Mouse (Mus musculus): ENCODE measurements around the gene Chst10. TPM values are rescaled to one million over a fixed set of nuclear protein-coding genes. Genes with fewer than 3 reads are reported as not detected.

Gene Chst10
- polyA plus RNA-seq, 1 experiment from 2014 or later, result 1.1 TPM

DNA sequence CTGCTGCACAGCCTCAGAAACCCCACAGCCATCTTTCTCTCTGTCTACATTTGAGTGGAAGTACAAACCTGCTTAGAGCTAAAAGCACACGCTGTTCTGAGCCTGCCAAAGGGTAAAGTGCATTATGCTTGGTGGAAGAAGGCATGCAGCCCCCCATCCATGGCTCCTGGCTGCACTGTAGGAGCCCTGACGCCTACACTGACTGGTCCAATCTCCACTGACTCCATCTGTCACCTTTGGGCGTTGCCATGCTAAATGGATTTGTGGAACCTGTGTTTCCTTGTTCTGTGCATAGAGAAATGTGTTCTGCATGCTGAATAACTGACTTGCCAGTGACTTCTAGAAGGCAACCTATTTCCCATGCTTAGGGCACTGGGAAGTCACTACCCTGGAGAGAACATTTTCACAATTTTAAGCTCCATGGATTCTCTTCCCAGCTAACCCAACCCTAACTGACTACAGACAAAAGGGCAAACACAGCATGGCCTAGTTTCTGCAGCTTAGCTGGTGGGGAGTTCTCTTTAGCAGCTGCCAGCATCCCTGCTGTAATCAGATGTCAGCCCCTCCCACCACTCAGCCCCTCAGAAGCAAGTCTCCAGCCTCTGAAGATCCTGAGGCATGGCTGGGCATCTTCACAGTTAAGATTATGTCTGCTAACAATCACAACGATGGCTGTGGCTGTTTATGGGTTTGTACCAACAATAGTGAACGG lies 21.1 kb downstream of the Chst10 start:
- no peaks in the 10 kb centered on the region for H3K36me3 ChIP-seq (ENCODE audit: control insufficient read depth, insufficient read depth, low read length)
- no peak overlapping the region for H3K4me2 ChIP-seq (ENCODE audit: low read depth, low read length)
- no peaks in the 10 kb centered on the region for H3K4me1 ChIP-seq (replicated peaks; ENCODE audit: control insufficient read depth, insufficient read depth, low read length)
- no peak overlapping the region for H3K4me3 ChIP-seq (ENCODE audit: low read length)
- H3K9me3 ChIP-seq (ENCODE audit: control insufficient read depth, low read length), result no peaks in the 10 kb centered on the region
- H3K9ac ChIP-seq (ENCODE audit: low read length), result no peak overlapping the region
- no peak overlapping the region for H3K27ac ChIP-seq (ENCODE audit: low read length)
- ATAC-seq (ENCODE audit: low read depth), result no peak
- 47% methylated on average over 5 of the region's 5 CpGs for WGBS
- H3K27me3 ChIP-seq (ENCODE audit: control insufficient read depth, insufficient read depth, low read depth, low read length), result no peaks in the 10 kb centered on the region

DNA sequence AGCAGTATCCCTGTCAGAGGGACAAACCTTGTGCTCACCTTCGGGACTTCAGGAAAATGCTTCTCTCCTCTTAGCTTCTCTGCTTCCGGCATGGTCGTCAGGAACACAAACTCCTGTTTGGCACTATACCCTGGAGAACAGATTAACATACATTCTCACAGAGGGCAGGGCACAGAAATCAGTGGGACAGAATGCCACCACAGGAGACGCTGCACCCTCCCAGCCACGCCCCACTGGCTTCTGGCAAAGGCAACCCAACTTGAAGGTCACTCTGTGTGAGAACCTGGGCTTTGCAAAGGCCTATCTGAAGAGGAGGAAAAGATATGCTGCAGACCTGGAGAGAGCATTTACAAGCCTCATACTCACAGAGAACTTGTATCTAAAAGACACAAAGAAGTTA lies 24.1 kb downstream of the Chst10 start:
- WGBS, result 76% methylated on average over 5 of the region's 5 CpGs
- Histone ChIP-seq H3K27me3 (ENCODE audit: control insufficient read depth, insufficient read depth, low read depth, low read length) (no peaks in the 10 kb centered on the region), H3K4me1 (replicated peaks; ENCODE audit: control insufficient read depth, insufficient read depth, low read length) (no peaks in the 10 kb centered on the region), H3K9me3 (ENCODE audit: control insufficient read depth, low read length) (no peaks in the 10 kb centered on the region), H3K4me2 (ENCODE audit: low read depth, low read length) (no peak overlapping the region), H3K9ac (ENCODE audit: low read length) (no peak overlapping the region), H3K27ac (ENCODE audit: low read length) (no peak overlapping the region), H3K36me3 (ENCODE audit: control insufficient read depth, insufficient read depth, low read length) (no peaks in the 10 kb centered on the region), H3K4me3 (ENCODE audit: low read length) (no peak overlapping the region)
- ATAC-seq (ENCODE audit: low read depth), result no peak

DNA sequence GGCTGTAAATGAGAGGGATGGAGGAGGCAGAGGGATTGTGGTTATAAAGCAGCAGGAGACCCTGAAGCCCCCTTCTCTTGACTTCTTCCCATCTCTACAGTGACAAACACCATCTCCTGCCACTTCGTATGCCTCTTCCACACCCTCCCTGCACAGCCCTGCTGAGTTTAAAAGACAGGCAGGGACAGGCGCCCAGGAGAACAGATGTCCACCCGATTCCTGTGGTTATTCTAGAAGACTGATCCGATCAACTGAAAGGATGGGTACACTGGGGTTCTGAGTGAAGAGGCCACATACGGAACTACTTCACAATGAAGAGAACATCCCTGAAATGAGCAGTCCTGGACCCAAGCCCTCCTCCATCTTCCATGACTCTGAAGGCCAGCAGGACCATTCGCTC lies 26.1 kb downstream of the Chst10 start:
- Histone ChIP-seq H3K4me2 (ENCODE audit: low read depth, low read length) (no peak overlapping the region), H3K9me3 (ENCODE audit: control insufficient read depth, low read length) (no peaks in the 10 kb centered on the region), H3K36me3 (ENCODE audit: control insufficient read depth, insufficient read depth, low read length) (no peaks in the 10 kb centered on the region), H3K27ac (ENCODE audit: low read length) (no peak overlapping the region), H3K4me3 (ENCODE audit: low read length) (no peak overlapping the region), H3K4me1 (replicated peaks; ENCODE audit: control insufficient read depth, insufficient read depth, low read length) (no peaks in the 10 kb centered on the region), H3K27me3 (ENCODE audit: control insufficient read depth, insufficient read depth, low read depth, low read length) (no peaks in the 10 kb centered on the region), H3K9ac (ENCODE audit: low read length) (no peak overlapping the region)
- WGBS, result 81% methylated on average over 6 of the region's 6 CpGs
- ATAC-seq (ENCODE audit: low read depth), result no peak

DNA sequence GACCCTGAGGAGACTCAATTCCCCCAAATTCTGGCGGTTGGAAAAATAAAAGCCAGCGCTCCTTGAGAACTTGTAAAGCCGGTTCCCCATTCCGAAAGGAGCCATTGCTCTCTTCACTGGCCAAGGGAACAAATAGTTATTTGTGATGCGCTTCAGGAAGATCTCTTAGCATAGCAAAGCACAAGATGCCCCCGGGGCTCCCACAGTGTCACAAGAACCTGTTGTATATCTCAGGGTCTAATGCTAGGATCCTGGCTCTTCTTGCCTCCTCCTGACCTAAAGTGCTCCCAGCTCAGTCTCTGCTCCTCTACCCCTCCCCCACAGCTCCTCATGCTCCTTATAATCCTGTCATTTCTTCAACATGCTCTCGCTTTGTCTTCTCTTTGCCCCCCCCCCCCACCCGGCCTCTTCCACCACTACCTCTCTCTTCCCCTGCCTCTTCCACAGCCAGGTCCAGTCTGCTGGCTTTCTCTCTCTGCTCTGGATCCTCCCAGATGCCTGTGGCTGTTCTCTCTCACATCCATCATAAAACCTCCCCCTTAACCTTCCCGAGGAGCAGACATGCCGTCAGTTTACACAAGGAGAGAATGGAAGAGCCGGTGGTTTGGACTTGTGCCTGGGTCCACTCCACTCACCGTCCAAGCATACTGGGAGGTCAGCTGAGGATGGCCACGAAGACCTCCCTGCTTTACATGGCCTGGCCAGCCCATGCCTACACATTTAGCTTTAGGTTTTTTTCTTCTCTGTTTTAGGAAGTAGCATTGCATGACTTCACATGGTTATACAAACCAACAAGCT lies 28.4 kb downstream of the Chst10 start:
- H3K27me3 ChIP-seq (ENCODE audit: control insufficient read depth, insufficient read depth, low read depth, low read length), result no peaks in the 10 kb centered on the region
- H3K36me3 ChIP-seq (ENCODE audit: control insufficient read depth, insufficient read depth, low read length), result no peaks in the 10 kb centered on the region
- H3K4me2 ChIP-seq (ENCODE audit: low read depth, low read length), result no peak overlapping the region
- no peak overlapping the region for H3K9ac ChIP-seq (ENCODE audit: low read length)
- H3K4me3 ChIP-seq (ENCODE audit: low read length), result no peak overlapping the region
- H3K27ac ChIP-seq (ENCODE audit: low read length), result no peak overlapping the region
- H3K9me3 ChIP-seq (ENCODE audit: control insufficient read depth, low read length), result no peaks in the 10 kb centered on the region
- no peak for ATAC-seq (ENCODE audit: low read depth)
- no peaks in the 10 kb centered on the region for H3K4me1 ChIP-seq (replicated peaks; ENCODE audit: control insufficient read depth, insufficient read depth, low read length)
- WGBS, result 47% methylated on average over 13 of the region's 13 CpGs

DNA sequence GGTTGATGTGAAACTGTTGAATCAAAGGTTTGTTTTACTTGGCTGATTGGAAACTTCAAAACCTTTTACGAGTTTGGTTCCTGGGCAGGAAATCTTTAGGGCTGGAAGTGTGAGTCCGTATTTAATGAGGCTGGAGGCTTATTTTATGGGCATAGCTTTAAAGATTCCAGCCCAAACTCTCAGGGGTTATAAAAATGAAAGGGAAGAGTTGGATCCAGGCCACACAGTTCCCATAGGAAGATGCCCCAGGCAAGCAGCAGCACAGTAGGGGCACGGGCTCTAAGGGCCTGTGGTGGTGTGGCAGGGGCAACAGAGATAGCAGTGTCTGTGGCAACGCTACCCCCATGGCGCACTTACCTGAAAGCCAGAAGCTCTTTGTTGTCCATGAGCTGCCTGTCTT lies 31.7 kb downstream of the Chst10 start:
- Histone ChIP-seq H3K4me3 (ENCODE audit: low read length) (no peak overlapping the region), H3K9me3 (ENCODE audit: control insufficient read depth, low read length) (no peaks in the 10 kb centered on the region), H3K4me2 (ENCODE audit: low read depth, low read length) (no peak overlapping the region), H3K27me3 (ENCODE audit: control insufficient read depth, insufficient read depth, low read depth, low read length) (no peaks in the 10 kb centered on the region), H3K27ac (ENCODE audit: low read length) (no peak overlapping the region), H3K36me3 (ENCODE audit: control insufficient read depth, insufficient read depth, low read length) (no peaks in the 10 kb centered on the region), H3K4me1 (replicated peaks; ENCODE audit: control insufficient read depth, insufficient read depth, low read length) (no peaks in the 10 kb centered on the region), H3K9ac (ENCODE audit: low read length) (no peak overlapping the region)
- no peak for ATAC-seq (ENCODE audit: low read depth)
- 82% methylated on average over 5 of the region's 5 CpGs for WGBS

DNA sequence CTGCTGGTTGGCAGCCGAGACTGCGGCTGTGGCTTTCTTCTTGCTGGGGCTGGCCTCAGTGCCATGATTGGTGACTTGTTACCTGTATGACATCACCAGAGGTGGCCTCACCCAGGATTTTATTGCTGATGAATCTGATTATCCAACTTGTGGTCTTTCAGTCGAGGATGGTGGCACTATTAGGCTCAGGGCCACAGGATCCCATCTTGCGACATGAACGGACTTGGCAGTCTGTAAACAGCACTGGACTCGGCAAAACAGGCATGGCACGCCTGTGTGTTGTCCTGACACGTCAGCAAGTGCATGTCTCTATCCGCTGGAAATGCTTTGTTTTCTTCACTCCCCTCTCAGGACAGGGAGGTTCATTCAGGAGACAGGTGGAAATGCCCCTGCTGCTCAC lies 33.6 kb downstream of the Chst10 start:
- 73% methylated on average over 9 of the region's 9 CpGs for WGBS
- Histone ChIP-seq H3K27ac (ENCODE audit: low read length) (no peak overlapping the region), H3K36me3 (ENCODE audit: control insufficient read depth, insufficient read depth, low read length) (no peaks in the 10 kb centered on the region), H3K4me2 (ENCODE audit: low read depth, low read length) (no peak overlapping the region), H3K27me3 (ENCODE audit: control insufficient read depth, insufficient read depth, low read depth, low read length) (no peaks in the 10 kb centered on the region), H3K4me1 (replicated peaks; ENCODE audit: control insufficient read depth, insufficient read depth, low read length) (no peaks in the 10 kb centered on the region), H3K9me3 (ENCODE audit: control insufficient read depth, low read length) (no peaks in the 10 kb centered on the region), H3K9ac (ENCODE audit: low read length) (no peak overlapping the region), H3K4me3 (ENCODE audit: low read length) (no peak overlapping the region)
- ATAC-seq (ENCODE audit: low read depth), result no peak

DNA sequence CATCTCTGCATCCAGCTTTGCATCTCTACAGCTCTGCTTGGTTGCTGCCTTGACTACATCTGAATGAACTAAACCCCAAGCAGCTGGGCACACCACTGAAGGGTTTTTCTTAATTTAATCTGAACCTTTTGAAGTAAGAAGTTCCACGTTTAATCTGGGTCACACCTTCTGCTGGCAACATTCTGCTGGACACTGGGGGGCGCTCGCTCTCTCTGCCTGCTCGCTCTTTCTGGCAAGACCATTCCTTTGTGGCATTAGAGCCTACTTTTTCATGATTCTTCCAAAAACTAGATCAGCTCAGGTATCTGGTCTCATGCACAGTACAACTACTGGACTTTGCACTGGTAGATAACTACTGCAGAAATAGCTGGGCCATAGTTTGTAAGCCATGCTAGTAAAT lies 35.7 kb downstream of the Chst10 start:
- Histone ChIP-seq H3K27me3 (ENCODE audit: control insufficient read depth, insufficient read depth, low read depth, low read length) (no peaks in the 10 kb centered on the region), H3K4me3 (ENCODE audit: low read length) (no peak overlapping the region), H3K9ac (ENCODE audit: low read length) (no peak overlapping the region), H3K27ac (ENCODE audit: low read length) (no peak overlapping the region), H3K9me3 (ENCODE audit: control insufficient read depth, low read length) (no peaks in the 10 kb centered on the region), H3K4me2 (ENCODE audit: low read depth, low read length) (no peak overlapping the region), H3K4me1 (replicated peaks; ENCODE audit: control insufficient read depth, insufficient read depth, low read length) (no peaks in the 10 kb centered on the region), H3K36me3 (ENCODE audit: control insufficient read depth, insufficient read depth, low read length) (no peaks in the 10 kb centered on the region)
- WGBS, result 7% methylated on average over 4 of the region's 4 CpGs
- ATAC-seq (ENCODE audit: low read depth), result no peak

DNA sequence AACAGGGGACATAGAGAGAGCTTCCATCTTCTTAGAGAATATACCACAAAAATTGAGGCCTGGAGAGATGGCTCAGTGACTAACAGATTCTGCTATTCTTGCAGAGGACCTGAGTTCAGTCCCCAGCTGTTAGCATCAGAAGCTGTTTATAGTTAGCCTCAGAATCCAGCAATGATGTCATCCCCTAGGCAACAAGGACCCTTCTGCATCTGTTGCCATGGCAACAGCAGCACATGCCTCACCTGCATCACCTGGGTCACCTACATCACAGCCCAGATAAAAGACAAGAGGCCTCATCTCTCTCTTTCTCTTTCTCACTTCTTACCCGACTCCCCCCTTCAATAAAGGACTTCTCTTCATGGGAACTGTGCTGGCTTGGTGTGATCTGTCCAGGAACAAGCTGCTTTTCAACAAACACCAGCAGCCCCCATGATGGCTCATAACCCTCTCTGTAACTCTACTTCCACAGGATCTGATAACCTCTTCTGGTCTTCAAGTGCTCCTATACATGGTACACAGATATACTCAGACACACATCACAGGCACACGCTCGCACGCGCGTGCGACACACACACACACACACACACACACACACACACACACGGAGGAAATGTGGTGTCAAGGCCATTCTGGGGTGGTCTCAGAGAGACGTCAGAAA lies 37.0 kb downstream of the Chst10 start:
- Histone ChIP-seq H3K4me1 (replicated peaks; ENCODE audit: control insufficient read depth, insufficient read depth, low read length) (no peaks in the 10 kb centered on the region), H3K4me2 (ENCODE audit: low read depth, low read length) (no peak overlapping the region), H3K27ac (ENCODE audit: low read length) (no peak overlapping the region), H3K36me3 (ENCODE audit: control insufficient read depth, insufficient read depth, low read length) (no peaks in the 10 kb centered on the region), H3K27me3 (ENCODE audit: control insufficient read depth, insufficient read depth, low read depth, low read length) (no peaks in the 10 kb centered on the region), H3K9ac (ENCODE audit: low read length) (no peak overlapping the region), H3K4me3 (ENCODE audit: low read length) (no peak overlapping the region), H3K9me3 (ENCODE audit: control insufficient read depth, low read length) (no peaks in the 10 kb centered on the region)
- ATAC-seq (ENCODE audit: low read depth), result no peak
- WGBS, result 71% methylated on average over 9 of the region's 9 CpGs

DNA sequence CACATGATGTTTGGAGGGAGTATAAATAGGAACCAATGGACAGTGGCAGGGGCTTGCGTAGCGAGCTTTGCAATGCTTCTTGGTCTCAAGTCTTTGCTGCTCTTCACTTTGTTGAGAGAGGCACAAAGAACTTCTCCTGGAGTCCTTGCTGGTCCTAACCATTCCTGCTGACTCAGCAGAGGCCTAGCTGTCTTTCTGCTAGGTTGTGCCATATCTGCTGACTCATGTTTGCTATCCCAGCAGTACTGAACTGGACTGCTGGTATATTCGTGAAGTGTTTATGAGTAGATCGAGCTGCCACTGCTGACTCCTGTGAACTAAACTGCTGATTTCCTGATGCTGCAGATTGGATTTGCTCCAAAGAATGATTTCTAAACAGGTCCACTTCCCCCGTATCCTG lies 37.8 kb downstream of the Chst10 start:
- no peak overlapping the region for H3K27ac ChIP-seq (ENCODE audit: low read length)

More for the DNA sequence above, 37.8 kb downstream of the Chst10 start:
- WGBS, result 53% methylated on average over 5 of the region's 5 CpGs
- Histone ChIP-seq H3K4me1 (replicated peaks; ENCODE audit: control insufficient read depth, insufficient read depth, low read length) (no peaks in the 10 kb centered on the region), H3K9me3 (ENCODE audit: control insufficient read depth, low read length) (no peaks in the 10 kb centered on the region), H3K4me3 (ENCODE audit: low read length) (no peak overlapping the region), H3K4me2 (ENCODE audit: low read depth, low read length) (no peak overlapping the region), H3K36me3 (ENCODE audit: control insufficient read depth, insufficient read depth, low read length) (no peaks in the 10 kb centered on the region), H3K27me3 (ENCODE audit: control insufficient read depth, insufficient read depth, low read depth, low read length) (no peaks in the 10 kb centered on the region), H3K9ac (ENCODE audit: low read length) (no peak overlapping the region)
- no peak for ATAC-seq (ENCODE audit: low read depth)
